Mouse (Mus musculus) ovary, adult 2 months (tissue): Measurements from ENCODE around the gene Igfn1. TPM values are rescaled to one million over a fixed set of nuclear protein-coding genes. Genes with fewer than 3 reads are reported as not detected.

Source experiments
- polyA plus RNA-seq: library from polyadenylated mRNA; depleted of rRNA; stranded (reverse); fragments of >200 nt; gene quantifications from 2 replicates; pipeline ENCODE4 v1.2.3, GENCODE M21; 2012; rRNA removed

Igfn1 gene
- polyA plus RNA-seq = 0.07 and 0.39 TPM in 2 replicates

DNA sequence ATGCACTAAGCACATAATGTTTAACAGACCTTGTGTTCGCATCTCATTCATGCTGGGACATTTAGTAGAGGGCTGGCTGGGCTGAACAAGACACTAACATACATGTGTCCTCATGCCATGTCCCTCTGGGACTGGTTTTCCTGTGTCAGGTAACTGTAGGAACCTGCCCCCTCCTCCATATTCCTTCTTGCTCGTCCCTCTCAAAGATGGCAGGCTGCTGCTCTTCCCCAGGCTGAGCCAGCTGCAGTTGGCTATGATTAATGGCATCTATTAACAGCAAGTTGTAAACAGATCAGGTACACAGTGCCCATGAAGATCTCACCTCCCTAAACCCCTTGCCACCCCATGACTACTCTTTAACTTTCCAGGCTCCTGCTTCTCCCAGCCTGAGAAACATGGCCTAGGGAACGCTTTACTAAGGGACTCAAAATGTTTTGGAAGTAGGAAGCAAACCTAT is at the start of gene Igfn1:
Gene Igfn1, minus strand, starts transcription at position 51 of the 457 bp plus-strand sequence.

DNA sequence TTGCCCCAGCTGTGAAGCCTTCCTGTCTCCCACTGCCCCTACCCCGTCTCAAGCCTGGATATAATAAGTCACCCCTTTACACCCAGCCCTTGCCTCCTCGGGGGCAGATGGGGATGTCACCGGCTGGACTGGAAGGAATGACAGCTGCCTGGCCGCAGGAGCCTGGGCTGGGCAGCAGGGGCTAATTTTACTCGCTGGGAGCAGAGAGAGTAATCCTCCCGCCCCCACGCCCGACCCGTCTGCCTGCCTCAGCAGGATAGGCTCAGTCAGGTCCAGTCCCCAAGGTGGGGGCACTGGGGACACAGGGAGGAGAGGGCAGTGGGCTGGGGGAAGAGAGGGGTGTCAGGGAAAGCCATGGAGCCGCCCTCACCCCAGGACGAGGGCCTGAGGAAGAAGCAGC is 46.4 kb upstream of the Igfn1 start, which contains the start of gene Cacna1s:
Gene Cacna1s, plus strand, starts transcription at position 204 of the 400 bp plus-strand sequence.

DNA sequence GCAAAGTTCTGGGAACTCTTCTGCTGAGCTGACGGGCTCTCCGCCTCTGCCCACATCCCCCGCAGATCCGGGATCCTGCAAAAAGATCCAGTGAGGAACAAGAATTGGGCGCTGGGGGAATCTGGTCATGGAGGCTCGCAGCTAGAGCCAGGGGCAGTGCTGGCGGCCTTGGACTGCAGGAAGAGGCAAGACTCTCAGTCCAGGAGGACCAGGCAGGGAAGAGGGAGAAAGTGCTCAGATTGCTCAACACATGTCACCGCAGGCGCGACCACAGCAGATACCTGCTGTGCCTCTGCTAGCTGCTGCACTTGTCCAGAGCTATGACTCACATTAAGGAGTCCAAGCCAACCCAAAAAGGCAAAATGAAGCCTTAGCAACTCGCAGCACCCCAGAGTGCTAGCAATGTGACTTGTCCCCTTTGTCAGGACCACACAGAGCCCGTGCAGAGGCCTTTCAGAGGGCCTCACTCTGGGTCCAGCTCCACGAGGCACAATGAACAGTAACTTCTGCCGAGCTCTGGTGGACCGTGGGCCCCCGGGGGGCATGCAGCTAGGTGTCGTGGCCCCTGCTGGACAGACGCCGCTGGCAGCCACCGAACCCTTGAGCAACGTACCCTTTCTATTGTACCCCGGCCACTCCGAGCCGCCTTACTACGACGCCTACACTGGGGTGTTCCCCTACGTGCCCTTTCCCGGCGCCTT is 44.3 kb upstream of the Igfn1 start, which contains the start of gene Ascl5:
Gene Ascl5, plus strand, starts transcription at position 493 of the 701 bp plus-strand sequence.

DNA sequence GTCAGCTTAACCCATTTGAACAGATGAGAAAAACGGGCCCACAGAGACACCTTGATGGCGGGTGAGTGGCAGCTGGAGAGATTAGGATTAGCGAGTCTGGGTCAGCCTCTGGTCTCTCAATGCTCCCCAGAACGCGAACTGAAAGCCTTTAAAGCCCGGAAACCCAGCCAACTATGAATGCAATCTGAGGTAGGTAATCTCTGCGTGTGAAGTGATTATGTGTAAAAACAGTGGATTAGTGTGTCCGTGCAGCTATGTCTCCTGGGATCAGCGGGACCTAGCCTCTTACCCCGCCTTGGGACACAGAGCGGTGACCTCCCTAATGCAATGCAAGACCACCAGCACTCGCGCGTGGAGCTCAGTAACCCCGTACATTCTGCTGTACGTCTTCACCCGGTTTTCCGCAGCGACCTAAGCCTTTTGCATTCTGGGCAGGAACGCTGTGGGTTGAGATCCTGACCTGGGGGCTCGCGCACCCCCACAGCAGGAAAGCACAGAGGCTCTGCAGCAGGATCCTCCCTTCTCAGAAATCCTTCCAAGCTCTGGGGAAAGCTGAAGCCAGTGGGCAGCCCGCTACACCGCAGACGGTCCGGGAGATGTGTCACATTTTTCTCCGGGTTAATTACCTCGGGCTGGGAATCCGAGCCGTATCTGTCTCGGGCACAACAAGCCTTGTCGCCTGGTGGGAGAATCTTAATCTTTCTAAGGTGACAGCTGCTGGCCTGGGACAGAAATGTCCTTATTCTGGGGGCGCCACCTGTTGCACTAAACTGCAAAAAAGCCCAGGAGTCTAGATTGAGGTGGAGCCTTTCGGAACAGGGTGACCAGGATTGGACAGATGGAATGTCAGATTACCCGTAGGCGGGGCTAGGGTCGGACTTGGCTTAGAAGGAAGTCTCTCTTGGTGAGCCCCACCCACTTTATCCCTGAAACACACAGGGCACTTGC is 1.3 kb upstream of the Igfn1 start, which contains the start of gene Tmem9:
Gene Tmem9, plus strand, starts transcription at position 940 of the 948 bp plus-strand sequence.

DNA sequence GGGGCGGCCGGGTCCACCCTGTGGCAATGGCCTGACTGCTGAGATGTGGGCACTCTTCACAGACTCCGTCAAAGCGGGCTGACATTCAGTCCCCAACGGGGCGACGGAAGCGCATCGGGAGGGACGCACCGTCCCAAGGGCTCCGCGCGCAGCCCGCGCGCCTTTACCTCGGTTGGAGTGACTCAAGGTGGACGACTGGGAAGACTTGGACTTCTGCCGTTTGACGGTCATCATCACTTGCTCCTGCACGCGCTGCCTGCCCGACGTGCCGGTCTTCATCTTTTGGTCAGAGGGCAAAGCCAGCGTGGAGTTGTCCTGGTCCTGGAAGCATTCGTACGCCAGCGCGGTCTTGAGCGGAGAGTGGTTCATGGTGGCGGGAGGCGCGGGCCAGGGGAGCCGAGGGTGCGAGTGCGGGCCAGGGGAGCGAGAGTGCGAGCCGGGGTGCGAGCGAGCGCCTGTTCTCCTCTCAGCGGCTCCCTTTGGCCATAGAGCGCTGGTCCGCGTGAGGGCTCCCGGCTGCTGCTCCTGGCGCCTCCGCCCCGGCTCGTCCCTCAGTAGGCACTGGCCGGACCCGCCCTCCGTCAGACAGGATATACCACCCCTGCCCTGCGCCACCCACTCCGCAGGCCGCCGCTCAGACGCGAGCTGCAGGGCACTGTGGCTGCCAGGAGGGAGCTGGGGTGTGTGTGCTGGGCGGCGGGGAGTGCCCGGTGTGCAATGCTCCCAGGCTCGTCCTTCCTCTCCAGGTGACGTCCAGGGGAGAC is 87.3 kb downstream of the Igfn1 start, which contains the start of gene Pkp1:
Gene Pkp1, minus strand, starts transcription at position 564 of the 764 bp plus-strand sequence.

Other genes with a start within 250 kb of the Igfn1 start
- gene Phlda3, start 240.2 kb downstream of the Igfn1 start, polyA plus RNA-seq = 90.3 and 128 TPM in 2 replicates
- 1.3 and 2.2 TPM in 2 replicates for gene Tnni1, start 226.9 kb downstream of the Igfn1 start, polyA plus RNA-seq
- 15.1 and 16.2 TPM in 2 replicates for gene Lad1, start 187.7 kb downstream of the Igfn1 start, polyA plus RNA-seq
- 2.2 and 3.9 TPM in 2 replicates for gene Tnnt2, start 170.0 kb downstream of the Igfn1 start, polyA plus RNA-seq
- 1.6 and 1.7 TPM in 2 replicates for gene Pkp1, start 87.1 kb downstream of the Igfn1 start, polyA plus RNA-seq
- gene Tmem9, start 1.8 kb upstream of the Igfn1 start, polyA plus RNA-seq = 158 and 172 TPM in 2 replicates
- not detected in 2 replicates for gene Ascl5, start 44.5 kb upstream of the Igfn1 start, polyA plus RNA-seq
- gene Cacna1s, start 46.4 kb upstream of the Igfn1 start, polyA plus RNA-seq = 4.4 and 4.6 TPM in 2 replicates
- 5.1 TPM in 2 replicates for gene Kif21b, start 125.0 kb upstream of the Igfn1 start, polyA plus RNA-seq
- gene Mroh3, start 206.5 kb upstream of the Igfn1 start, polyA plus RNA-seq = 0.13 and 0.20 TPM in 2 replicates
- gene Inava, start 227.9 kb upstream of the Igfn1 start, polyA plus RNA-seq = 9.8 and 11.4 TPM in 2 replicates